Mouse (Mus musculus) erythroblast, adult 5-6 weeks (primary cell): ENCODE data around the gene Prop1. TPM values are rescaled to one million over a fixed set of nuclear protein-coding genes. Genes with fewer than 3 reads are reported as not detected.

Experiments
- total RNA-seq, 2 experiments: library from RNA; stranded (forward) in 1 of 2; stranded (reverse) in 1 of 2; fragments of 150-400 nt in 1 of 2; fragments of 200-764, 138-1000 nt in 1 of 2; gene quantifications; 2 replicates each; pipeline versions ENCODE4 v1.2.3 to v1.2.4; 2015 to 2017; ENCODE audit warnings: low replicate concordance in 2 of 2

The Prop1 gene
- total RNA-seq, 2 experiments from 2014 or later = not detected

Other genes starting within 250 kb of the Prop1 start
- not detected in 2 replicates for gene Zfp354c, start 126.0 kb downstream of the Prop1 start, total RNA-seq (2015; ENCODE audit: low replicate concordance)
- gene Zfp354c, start 126.0 kb downstream of the Prop1 start, total RNA-seq (2017; ENCODE audit: low replicate concordance) = 0.84 TPM in 1 of 2 replicates, not detected in the other
- not detected in 2 replicates for gene Zfp879, start 112.2 kb downstream of the Prop1 start, total RNA-seq (2015; ENCODE audit: low replicate concordance)
- gene Zfp879, start 112.2 kb downstream of the Prop1 start, total RNA-seq (2017; ENCODE audit: low replicate concordance) = not detected in 2 replicates
- 2.3 TPM in 1 of 2 replicates, not detected in the other for gene Grm6, start 103.1 kb downstream of the Prop1 start, total RNA-seq (2015; ENCODE audit: low replicate concordance)
- not detected in 2 replicates for gene Grm6, start 103.1 kb downstream of the Prop1 start, total RNA-seq (2017; ENCODE audit: low replicate concordance)
- gene Zfp454, start 66.1 kb downstream of the Prop1 start, total RNA-seq (2015; ENCODE audit: low replicate concordance) = not detected in 2 replicates
- gene Zfp454, start 66.1 kb downstream of the Prop1 start, total RNA-seq (2017; ENCODE audit: low replicate concordance) = not detected in 2 replicates
- gene Zfp2, start 37.6 kb downstream of the Prop1 start, total RNA-seq (2015; ENCODE audit: low replicate concordance) = 0.63 TPM in 1 of 2 replicates, not detected in the other
- gene Zfp2, start 37.6 kb downstream of the Prop1 start, total RNA-seq (2017; ENCODE audit: low replicate concordance) = 0.56 TPM in 1 of 2 replicates, not detected in the other
- not detected in 2 replicates for gene Zfp354b, start 22.1 kb downstream of the Prop1 start, total RNA-seq (2015; ENCODE audit: low replicate concordance)
- not detected in 2 replicates for gene Zfp354b, start 22.1 kb downstream of the Prop1 start, total RNA-seq (2017; ENCODE audit: low replicate concordance)
- gene 4933414I15Rik, start 10.0 kb downstream of the Prop1 start, total RNA-seq (2015; ENCODE audit: low replicate concordance) = not detected in 2 replicates
- not detected in 2 replicates for gene 4933414I15Rik, start 10.0 kb downstream of the Prop1 start, total RNA-seq (2017; ENCODE audit: low replicate concordance)
- not detected in 2 replicates for gene Olfr1378, start 12.8 kb upstream of the Prop1 start, total RNA-seq (2015; ENCODE audit: low replicate concordance)
- not detected in 2 replicates for gene Olfr1378, start 12.8 kb upstream of the Prop1 start, total RNA-seq (2017; ENCODE audit: low replicate concordance)
- not detected in 2 replicates for gene Olfr1377, start 28.2 kb upstream of the Prop1 start, total RNA-seq (2015; ENCODE audit: low replicate concordance)
- not detected in 2 replicates for gene Olfr1377, start 28.2 kb upstream of the Prop1 start, total RNA-seq (2017; ENCODE audit: low replicate concordance)
- not detected in 2 replicates for gene Olfr51, start 49.8 kb upstream of the Prop1 start, total RNA-seq (2015; ENCODE audit: low replicate concordance)
- not detected in 2 replicates for gene Olfr51, start 49.8 kb upstream of the Prop1 start, total RNA-seq (2017; ENCODE audit: low replicate concordance)
- not detected in 2 replicates for gene Olfr54, start 60.5 kb upstream of the Prop1 start, total RNA-seq (2015; ENCODE audit: low replicate concordance)
- not detected in 2 replicates for gene Olfr54, start 60.5 kb upstream of the Prop1 start, total RNA-seq (2017; ENCODE audit: low replicate concordance)
- not detected in 2 replicates for gene Olfr1375, start 94.3 kb upstream of the Prop1 start, total RNA-seq (2015; ENCODE audit: low replicate concordance)
- not detected in 2 replicates for gene Olfr1375, start 94.3 kb upstream of the Prop1 start, total RNA-seq (2017; ENCODE audit: low replicate concordance)
- gene Zfp354a, start 105.5 kb upstream of the Prop1 start, total RNA-seq (2015; ENCODE audit: low replicate concordance) = 0.21 TPM in 1 of 2 replicates, not detected in the other
- gene Zfp354a, start 105.5 kb upstream of the Prop1 start, total RNA-seq (2017; ENCODE audit: low replicate concordance) = not detected in 2 replicates